Mouse (Mus musculus) megakaryocyte progenitor cell, adult 5-6 weeks (primary cell): ENCODE data around the gene Zbtb18. TPM values are rescaled to one million over a fixed set of nuclear protein-coding genes. Genes with fewer than 3 reads are reported as not detected.

ENCODE experiments used
- ATAC-seq: replicated peaks from 2 replicates; pipeline ENCODE4 v1.8.0; 2016; ENCODE audit warnings: mild to moderate bottlenecking, moderate TSS enrichment, inconsistent platforms; ENCODE audit not compliant: poor library complexity
- total RNA-seq, 2 experiments: library from RNA; stranded (forward) in 1 of 2; stranded (reverse) in 1 of 2; fragments of 157-497, 149-512 nt in 1 of 2; fragments of 200-1000 nt in 1 of 2; gene quantifications; 2 replicates each; pipeline versions ENCODE4 v1.2.3 to v1.2.4; 2015 to 2017

Zbtb18 gene
- 52.6 and 55.8 TPM in 2 replicates for total RNA-seq (2015)
- 56.3 and 59.1 TPM in 2 replicates for total RNA-seq (2017)

- 0 out of 2 replicates have a peak, but pooled peaks have one; percentile 2 for ATAC-seq
Observed at GRCm38 (mm10) chr1:177442196-177442808, at the start of gene Zbtb18. Gene Zbtb18 (plus strand): TSS chr1:177442351.

GRCm38 (mm10) chr1:177397455-177397854 lies 44.7 kb upstream of the Zbtb18 start:
- no peak for ATAC-seq

GRCm38 (mm10) chr1:177405170-177405569 lies 37.0 kb upstream of the Zbtb18 start:
- ATAC-seq = no peak

GRCm38 (mm10) chr1:177408690-177409089 lies 33.5 kb upstream of the Zbtb18 start:
- ATAC-seq = peak; percentile 88

- no peak for ATAC-seq
Observed at GRCm38 (mm10) chr1:177410769-177411348, 31.3 kb upstream of the Zbtb18 start.

GRCm38 (mm10) chr1:177411359-177412358 lies 30.5 kb upstream of the Zbtb18 start:
- ATAC-seq = no peak

- no peak for ATAC-seq
Observed at GRCm38 (mm10) chr1:177419331-177419730, 22.8 kb upstream of the Zbtb18 start.

GRCm38 (mm10) chr1:177420126-177420525 lies 22.0 kb upstream of the Zbtb18 start:
- no peak for ATAC-seq

- no peak for ATAC-seq
Observed at GRCm38 (mm10) chr1:177427862-177428261, 14.3 kb upstream of the Zbtb18 start.

GRCm38 (mm10) chr1:177428338-177428737 lies 13.8 kb upstream of the Zbtb18 start:
- ATAC-seq = no peak

GRCm38 (mm10) chr1:177429067-177429466 lies 13.1 kb upstream of the Zbtb18 start:
- no peak for ATAC-seq

GRCm38 (mm10) chr1:177440411-177440810 lies 1.7 kb upstream of the Zbtb18 start:
- ATAC-seq = no peak

GRCm38 (mm10) chr1:177440981-177441491 lies 1.1 kb upstream of the Zbtb18 start:
- 0 out of 2 replicates have a peak, but pooled peaks have one; percentile 0 for ATAC-seq

- ATAC-seq = peak; percentile 78
Observed at GRCm38 (mm10) chr1:177441492-177442195, 507 bp upstream of the Zbtb18 start.

- ATAC-seq = peak; percentile 17
Observed at GRCm38 (mm10) chr1:177442821-177443723, 921 bp downstream of the Zbtb18 start.

GRCm38 (mm10) chr1:177443724-177444482 lies 1.8 kb downstream of the Zbtb18 start:
- ATAC-seq = no peak

- no peak for ATAC-seq
Observed at GRCm38 (mm10) chr1:177444483-177444810, 2.3 kb downstream of the Zbtb18 start.

GRCm38 (mm10) chr1:177444941-177445340 lies 2.8 kb downstream of the Zbtb18 start:
- ATAC-seq = no peak
